Mouse (Mus musculus) mesoderm, embryonic 11.5 days (tissue): Measurements from ENCODE around the gene Olfr907.

Experiments
- DNase-seq: peaks from one replicate; pipeline ENCODE4 v3.0.0-alpha.2; 2012; ENCODE audit warnings: low read depth, low spot score

The Olfr907 gene

DNA sequence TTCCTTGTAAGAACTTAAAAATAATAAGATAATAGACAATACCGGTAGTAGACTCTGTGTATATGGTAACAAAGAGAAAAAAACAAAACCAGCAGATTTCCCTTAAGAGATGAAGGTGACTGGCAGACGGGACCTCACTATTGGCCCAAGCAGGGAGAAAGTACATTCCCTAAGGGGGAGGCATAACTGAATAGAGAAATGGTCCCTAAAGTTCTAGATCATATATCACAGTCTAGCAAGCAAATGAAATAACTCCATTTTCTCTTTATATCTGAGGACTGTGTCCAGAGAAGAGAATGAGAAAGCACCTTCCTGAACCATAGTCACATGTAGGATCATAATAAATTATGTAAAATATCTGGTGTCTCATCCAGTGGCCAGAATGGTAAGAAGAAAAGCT is at the start of gene Olfr907:
Olfr907 (plus strand) TSS at position 301 of the 400 bp plus-strand sequence.
- DNase-seq, result no peak

DNA sequence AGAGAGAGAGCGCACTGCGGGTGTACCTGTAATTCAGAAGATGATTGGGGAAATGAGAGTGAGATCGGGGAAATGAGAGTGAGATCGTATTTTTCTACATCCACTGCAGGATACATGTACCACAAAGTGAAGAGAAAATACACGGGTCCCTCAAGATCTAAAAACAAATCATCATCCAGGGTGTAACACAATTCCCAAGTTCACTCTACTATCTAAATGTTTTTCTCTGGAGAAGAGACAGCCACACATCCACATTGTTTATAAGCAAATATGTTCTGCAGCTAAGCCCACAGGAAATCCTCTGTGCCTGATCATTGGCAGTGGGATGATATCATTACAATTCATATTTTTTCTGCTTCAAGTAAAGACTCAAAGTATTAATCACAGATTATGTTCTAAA is 48.2 kb upstream of the Olfr907 start, which contains the start of gene Olfr902:
Olfr902 (plus strand) TSS at position 301 of the 400 bp plus-strand sequence.
- DNase-seq, result no peak

DNA sequence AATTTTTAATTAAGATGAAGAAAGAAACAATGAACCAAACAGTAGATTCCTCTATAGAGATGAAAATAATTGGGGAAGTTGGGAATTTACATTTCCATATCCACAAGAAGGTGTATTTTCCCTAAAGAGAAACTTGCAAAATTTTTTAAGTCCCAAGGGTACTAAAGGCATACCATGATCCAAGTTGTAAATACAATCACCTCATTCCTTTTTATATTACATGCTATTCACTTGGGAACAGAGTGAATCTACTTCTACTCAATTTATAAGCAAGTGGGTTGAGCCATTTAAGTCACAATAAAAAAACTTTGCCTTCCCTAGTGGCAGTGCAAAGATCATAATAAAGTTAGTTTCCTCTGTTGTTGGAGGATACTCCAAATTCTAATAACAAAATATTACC is 32.8 kb upstream of the Olfr907 start, which contains the start of gene Olfr904:
Olfr904 (plus strand) TSS at position 301 of the 400 bp plus-strand sequence.
- no peak for DNase-seq

DNA sequence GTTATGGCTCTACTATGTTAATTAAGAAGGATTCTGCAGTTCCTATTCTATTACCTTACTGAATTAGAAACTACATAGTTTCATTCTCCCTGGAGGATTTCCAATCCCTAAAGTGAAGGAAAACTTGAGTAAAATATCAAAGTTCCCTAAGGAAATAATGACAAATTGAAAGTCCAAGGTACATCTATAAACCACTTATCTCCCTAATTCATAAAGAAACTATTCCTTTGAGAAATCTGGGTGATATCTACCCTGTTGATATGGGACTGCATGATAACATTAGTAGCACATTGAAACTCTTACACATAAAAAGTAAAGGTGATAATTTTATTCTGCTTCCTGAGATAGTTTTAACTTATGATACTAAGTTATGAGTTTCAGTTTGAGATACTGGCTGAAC is 24.8 kb upstream of the Olfr907 start, which contains the start of gene Olfr905:
Olfr905 (plus strand) TSS at position 301 of the 400 bp plus-strand sequence.
- no peak for DNase-seq

DNA sequence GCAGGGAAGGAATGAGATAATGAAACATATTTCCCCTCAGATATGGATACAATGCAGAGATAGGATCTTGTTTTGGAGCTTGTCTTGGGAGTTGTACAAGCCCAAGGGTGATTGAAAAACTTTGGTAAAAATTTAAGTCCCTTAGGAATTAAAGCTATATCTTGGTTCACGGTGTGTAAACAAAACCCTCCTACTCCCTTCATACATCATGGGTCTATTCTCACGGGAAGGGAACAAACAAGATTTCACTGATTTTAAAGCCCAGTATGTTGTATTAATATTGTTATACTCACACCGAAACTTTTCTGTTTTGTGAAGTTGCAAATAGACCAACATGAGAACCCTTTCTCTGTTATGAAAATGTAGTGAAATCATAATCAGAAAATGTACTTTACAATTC is 8.8 kb upstream of the Olfr907 start, which contains the start of gene Olfr906:
Olfr906 (plus strand) TSS at position 301 of the 400 bp plus-strand sequence.
- no peak for DNase-seq

DNA sequence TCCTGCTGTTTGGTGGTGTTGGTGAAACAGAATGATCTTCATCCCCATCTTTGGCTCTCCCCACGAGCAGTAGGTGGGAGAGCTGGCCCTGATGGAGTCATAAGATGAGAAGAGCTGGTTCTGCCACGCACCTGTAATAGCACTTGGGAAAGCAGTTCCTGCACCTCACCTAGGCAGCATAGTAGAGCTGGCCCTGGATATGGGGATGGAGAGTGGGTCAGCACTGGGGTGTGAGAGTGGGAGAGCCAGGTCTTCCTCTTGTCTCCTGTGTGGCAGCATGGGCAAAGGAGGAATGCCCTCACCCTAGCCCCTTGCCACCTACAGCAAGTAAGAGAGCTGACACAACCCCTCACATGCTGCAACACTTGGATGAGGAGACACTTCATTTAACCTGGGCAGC is 16.8 kb downstream of the Olfr907 start:
- no peak for DNase-seq

DNA sequence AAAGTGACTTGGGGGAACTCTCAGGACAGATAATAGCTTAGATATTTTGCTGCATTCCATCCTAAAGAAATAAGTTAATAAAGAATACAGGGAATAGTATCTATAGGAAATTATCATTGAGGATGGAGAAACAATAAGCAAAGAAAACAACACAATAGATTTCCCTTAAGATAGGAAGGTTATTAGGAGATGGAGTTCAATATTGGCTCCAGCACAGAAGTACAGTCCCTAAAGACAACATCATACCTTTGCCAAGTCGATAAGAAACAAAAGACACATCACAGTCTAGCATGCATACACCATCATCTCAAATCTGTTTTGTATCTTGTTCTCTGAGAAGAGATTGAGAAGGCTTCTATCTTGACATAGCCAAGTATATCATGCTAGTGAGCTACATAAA is 25.7 kb downstream of the Olfr907 start, which contains the start of gene Olfr911-ps1:
Olfr911-ps1 (plus strand) TSS at position 301 of the 400 bp plus-strand sequence.
- DNase-seq, result no peak

DNA sequence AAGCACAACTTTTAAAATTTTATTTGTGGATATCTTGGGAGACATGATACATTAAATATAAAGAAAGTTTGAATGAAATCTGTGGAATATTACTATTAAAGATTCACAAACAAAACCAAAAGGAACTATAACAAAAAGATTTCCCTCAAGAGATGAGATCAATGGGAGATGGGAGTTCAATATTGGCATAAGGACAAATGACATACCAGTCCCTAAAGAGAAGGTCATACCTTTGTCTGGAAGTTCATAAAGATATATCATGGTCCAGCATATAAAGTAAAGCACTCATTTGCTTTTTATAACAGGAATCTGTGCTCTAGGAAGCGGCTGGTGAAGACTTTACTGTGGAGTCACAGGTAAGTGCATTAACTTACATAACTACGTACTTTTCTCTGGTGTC is 41.9 kb downstream of the Olfr907 start, which contains the start of gene Olfr910:
Olfr910 (plus strand) TSS at position 301 of the 400 bp plus-strand sequence.
- no peak for DNase-seq
